Mouse (Mus musculus) kidney, adult 2 months (tissue): ENCODE measurements around the gene 3830403N18Rik.

ENCODE experiments used
- CTCF ChIP-seq: fragments of 200-500 bp; conservative IDR thresholded peaks from 2 replicates; pipeline ENCODE4 v1.5.1; 2011; ENCODE audit warnings: low read depth, mild to moderate bottlenecking, control low read depth, low read length, moderate library complexity, mixed read lengths; ENCODE audit not compliant: insufficient read depth, insufficient read length
- POLR2A ChIP-seq: fragments of 200-500 bp; IDR thresholded peaks from one replicate; pipeline ENCODE4 v1.6.1; 2011; ENCODE audit warnings: low read depth, low read length, control low read depth

DNA sequence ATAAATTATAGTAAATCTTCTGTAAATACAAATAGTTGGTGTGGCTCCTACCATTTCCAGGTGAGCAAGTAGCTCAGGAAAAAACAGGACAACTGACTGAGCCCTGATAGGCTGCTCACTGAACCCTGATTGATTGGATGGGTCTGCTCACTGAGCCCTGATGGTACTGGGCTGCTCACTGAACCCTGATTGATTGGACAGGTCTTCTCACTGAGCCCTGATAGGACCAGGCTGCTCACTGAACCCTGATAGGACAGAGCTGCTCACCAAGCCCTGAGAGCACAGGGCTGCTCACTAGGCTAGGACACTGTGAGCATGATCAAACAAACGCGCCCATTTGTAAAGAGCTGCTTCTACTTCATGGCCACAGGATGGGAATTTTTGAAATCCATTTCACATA lies 15.0 kb downstream of the 3830403N18Rik start:
- no peak for TF ChIP-seq POLR2A
- TF ChIP-seq CTCF = no peak
